Comparison of ENCODE assay signal across 9 mouse cellular contexts in the genomic region with DNA sequence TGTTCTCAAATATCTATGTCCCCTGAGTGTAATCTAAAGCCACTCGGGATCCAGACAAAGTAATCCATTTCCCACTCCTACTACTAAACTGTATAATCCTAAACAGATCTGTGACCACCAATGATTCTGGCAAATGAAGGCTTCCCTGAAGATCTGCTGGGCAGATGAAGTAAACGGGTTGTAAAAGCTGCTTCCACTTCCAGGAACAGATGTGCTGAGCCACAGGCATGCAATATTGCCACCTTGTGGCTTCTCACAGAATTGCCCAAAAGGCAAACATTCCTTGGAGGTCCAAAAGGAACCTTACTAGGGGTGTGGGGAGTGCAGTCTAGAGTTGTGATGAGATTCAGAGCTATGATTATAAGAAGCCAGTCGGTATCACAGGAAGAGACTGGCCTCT. TPM values are rescaled to one million over a fixed set of nuclear protein-coding genes. Genes with fewer than 3 reads are reported as not detected.
DNase-seq lines count a peak whose midpoint lies in the region; ATAC-seq and TF ChIP-seq lines count a peak whose summit lies in the region.
"Had no signal": no experiment of that assay in that cellular context is flagged by ENCODE, and none has a peak within 500 bp of the region (broad histone marks: within the 10 kb centered on the region; RNA-seq: fewer than 3 reads in every experiment).

No protein-coding gene starts in this region.

- TF ChIP-seq POLR2A in MEL (IDR thresholded peaks at IDR 0.05; ENCODE audit: control insufficient read depth in 1 of 2, insufficient read depth in 1 of 2, low read depth in 1 of 2, low read length in 2 of 2, poor library complexity in 1 of 2), result no peak
- TF ChIP-seq POLR2A in limb, embryonic 14.5 days (IDR thresholded peaks at IDR 0.05; ENCODE audit: borderline replicate concordance, extremely low read depth, insufficient read depth, insufficient read length), result 0 out of 2 replicates have a peak, but pooled peaks have one; percentile 33

- H3K36me3 ChIP-seq in MEL (ENCODE audit: control insufficient read depth in 1 of 2, insufficient read depth in 2 of 2, low read length in 2 of 2), result peaks cover 0 to 6% of the 10 kb centered on the region in 2 experiments; a peak in 1 of 4 replicates
- H3K36me3 ChIP-seq in forebrain, postnatal 0 days (ENCODE audit: insufficient read depth), result no peaks in the 10 kb centered on the region
- no peaks in the 10 kb centered on the region for H3K36me3 ChIP-seq in intestine, embryonic 16.5 days (ENCODE audit: control insufficient read depth, insufficient read depth, low read length)
- H3K36me3 ChIP-seq in limb, embryonic 14.5 days (ENCODE audit: control insufficient read depth, insufficient read depth, low read length), result no peaks in the 10 kb centered on the region
- no peaks in the 10 kb centered on the region for H3K36me3 ChIP-seq in neural tube, embryonic 14.5 days (ENCODE audit: control insufficient read depth, insufficient read depth, low read length)
- H3K36me3 ChIP-seq: heart, embryonic 13.5 days had no signal

- no peaks in the 10 kb centered on the region for H3K9me3 ChIP-seq in MEL (replicated peaks; ENCODE audit: insufficient read depth, low read length)
- H3K9me3 ChIP-seq in forebrain, postnatal 0 days (ENCODE audit: low read length), result no peaks in the 10 kb centered on the region
- H3K9me3 ChIP-seq in intestine, embryonic 16.5 days (ENCODE audit: control insufficient read depth, low read length), result no peaks in the 10 kb centered on the region
- H3K9me3 ChIP-seq in limb, embryonic 14.5 days (ENCODE audit: control insufficient read depth, low read length), result no peaks in the 10 kb centered on the region
- H3K9me3 ChIP-seq in neural tube, embryonic 14.5 days (ENCODE audit: control insufficient read depth, low read length), result no peaks in the 10 kb centered on the region
- H3K9me3 ChIP-seq: heart, embryonic 13.5 days had no signal

- no peak for TF ChIP-seq EP300 in MEL (IDR thresholded peaks at IDR 0.05; ENCODE audit: low read depth in 1 of 2, low read length in 2 of 2)

- peak overlapping the region; percentile 50 to 54; a peak in 3 of 4 replicates for H3K4me3 ChIP-seq in MEL (ENCODE audit: control insufficient read depth in 1 of 2, insufficient read depth in 1 of 2, low read depth in 2 of 2, low read length in 2 of 2)
- no peak overlapping the region for H3K4me3 ChIP-seq in forebrain, postnatal 0 days (ENCODE audit: low read depth, low read length)
- H3K4me3 ChIP-seq in intestine, embryonic 16.5 days (ENCODE audit: low read length), result no peak overlapping the region
- no peak overlapping the region for H3K4me3 ChIP-seq in limb, embryonic 14.5 days (replicated peaks; ENCODE audit: low read length)
- no peak overlapping the region for H3K4me3 ChIP-seq in neural tube, embryonic 14.5 days (ENCODE audit: low read depth, low read length)
- H3K4me3 ChIP-seq: heart, embryonic 13.5 days had no signal

- H3K27me3 ChIP-seq in MEL (ENCODE audit: control insufficient read depth in 1 of 2, insufficient read depth in 2 of 2, low read length in 2 of 2), result no peaks in the 10 kb centered on the region
- H3K27me3 ChIP-seq in forebrain, postnatal 0 days (ENCODE audit: insufficient read depth, low read length), result no peaks in the 10 kb centered on the region
- no peaks in the 10 kb centered on the region for H3K27me3 ChIP-seq in intestine, embryonic 16.5 days (replicated peaks; ENCODE audit: control insufficient read depth, insufficient read depth, low read length)
- no peaks in the 10 kb centered on the region for H3K27me3 ChIP-seq in limb, embryonic 14.5 days (ENCODE audit: control insufficient read depth, insufficient read depth, low read length)
- no peaks in the 10 kb centered on the region for H3K27me3 ChIP-seq in neural tube, embryonic 14.5 days (ENCODE audit: control insufficient read depth, insufficient read depth, low read length)

- H3K79me2 ChIP-seq in MEL (ENCODE audit: control insufficient read depth, insufficient read depth, low read length, poor library complexity), result no peaks in the 10 kb centered on the region

- H3K27ac ChIP-seq in MEL (ENCODE audit: control insufficient read depth, low read depth, low read length), result peak overlapping the region; percentile 92; the same call in 1 of the 2 replicates
- no peak overlapping the region for H3K27ac ChIP-seq in forebrain, postnatal 0 days (ENCODE audit: low read depth, low read length)
- H3K27ac ChIP-seq in intestine, embryonic 16.5 days (ENCODE audit: low read length), result no peak overlapping the region
- no peak overlapping the region for H3K27ac ChIP-seq in limb, embryonic 14.5 days (replicated peaks; ENCODE audit: low read depth, low read length)
- no peak overlapping the region for H3K27ac ChIP-seq in neural tube, embryonic 14.5 days (ENCODE audit: low read depth, low read length)
- H3K27ac ChIP-seq: heart, embryonic 13.5 days had no signal

- ATAC-seq in forebrain, postnatal 0 days, result peak; percentile 64
- ATAC-seq in intestine, embryonic 16.5 days, result peak; percentile 44; the same call in 1 of the 2 replicates
- ATAC-seq in limb, embryonic 14.5 days (ENCODE audit: low FRiP score, low read depth), result peak; percentile 68
- ATAC-seq in neural tube, embryonic 14.5 days (ENCODE audit: low read depth), result peak; percentile 49; the same call in 1 of the 2 replicates

- H3K9ac ChIP-seq in MEL (ENCODE audit: control insufficient read depth, low read depth, low read length, poor library complexity, severe bottlenecking), result peak overlapping the region; percentile 46; the same call in 1 of the 2 replicates
- H3K9ac ChIP-seq in forebrain, postnatal 0 days, result no peak overlapping the region
- H3K9ac ChIP-seq in intestine, embryonic 16.5 days (ENCODE audit: low read depth, low read length), result no peak overlapping the region
- H3K9ac ChIP-seq in limb, embryonic 14.5 days (ENCODE audit: low read depth, low read length, severe bottlenecking), result no peak overlapping the region
- no peak overlapping the region for H3K9ac ChIP-seq in neural tube, embryonic 14.5 days (replicated peaks; ENCODE audit: low read depth, low read length)
- H3K9ac ChIP-seq: heart, embryonic 13.5 days had no signal

- H3K4me2 ChIP-seq in forebrain, postnatal 0 days (ENCODE audit: low read depth), result no peak overlapping the region
- no peak overlapping the region for H3K4me2 ChIP-seq in intestine, embryonic 16.5 days (ENCODE audit: low read depth, low read length)
- no peak overlapping the region for H3K4me2 ChIP-seq in limb, embryonic 14.5 days (replicated peaks; ENCODE audit: low read depth, low read length, severe bottlenecking)
- H3K4me2 ChIP-seq in neural tube, embryonic 14.5 days (ENCODE audit: low read depth, low read length), result no peak overlapping the region
- H3K4me2 ChIP-seq: heart, embryonic 13.5 days had no signal

- H3K4me1 ChIP-seq in MEL (ENCODE audit: control insufficient read depth in 1 of 2, insufficient read depth in 2 of 2, low read length in 2 of 2), result peaks cover 2 to 18% of the 10 kb centered on the region in 2 experiments; a peak in 2 of 4 replicates
- H3K4me1 ChIP-seq in forebrain, postnatal 0 days (ENCODE audit: insufficient read depth), result no peaks in the 10 kb centered on the region
- no peaks in the 10 kb centered on the region for H3K4me1 ChIP-seq in intestine, embryonic 16.5 days (ENCODE audit: control insufficient read depth, insufficient read depth, low read length)
- 0 out of 2 replicates have a peak, but pooled peaks cover 1% of the 10 kb centered on the region for H3K4me1 ChIP-seq in limb, embryonic 14.5 days (ENCODE audit: control insufficient read depth, insufficient read depth, low read length)
- H3K4me1 ChIP-seq in neural tube, embryonic 14.5 days (ENCODE audit: control insufficient read depth, insufficient read depth, low read length), result no peaks in the 10 kb centered on the region
- H3K4me1 ChIP-seq: heart, embryonic 13.5 days had no signal

- 18% methylated on average over 3 of the region's 3 CpGs for whole genome bisulfite sequencing in forebrain, postnatal 0 days
- WGBS in intestine, embryonic 16.5 days, result 10% methylated on average over 3 of the region's 3 CpGs
- WGBS in limb, embryonic 14.5 days, result 9% methylated on average over 3 of the region's 3 CpGs
- WGBS in neural tube, embryonic 14.5 days, result 14% methylated on average over 3 of the region's 3 CpGs

- peak; percentile 95 for TF ChIP-seq RAD21 in MEL (IDR thresholded peaks at IDR 0.05; ENCODE audit: low read depth, low read length)

- peak; percentile 82 for DNase-seq in 416B (ENCODE audit: low read depth)
- DNase-seq in MEL (ENCODE audit: low read depth, low spot score), result peak; percentile 89
- peak; percentile 23 for DNase-seq in cerebellum, adult 11-12 months
- peak; percentile 88 for DNase-seq in forebrain, postnatal 0 days
- DNase-seq in limb, embryonic 14.5 days (ENCODE audit: low spot score), result peak; percentile 83
- peak; percentile 45 for DNase-seq in testis, postnatal 14 days (ENCODE audit: low spot score)

- peak; percentile 80 to 94 (median 88) for TF ChIP-seq CTCF in MEL (IDR thresholded peaks at IDR 0.05 in 2 of 3, conservative IDR thresholded peaks at IDR 0.05 in 1 of 3; ENCODE audit: control insufficient read depth in 1 of 3, insufficient read depth in 1 of 3, low read depth in 2 of 3, low read length in 3 of 3, poor library complexity in 1 of 3, severe bottlenecking in 1 of 3)
- TF ChIP-seq CTCF in forebrain, postnatal 0 days (IDR thresholded peaks at IDR 0.05; ENCODE audit: low read depth), result peak; percentile 98

TF ChIP-seq in MEL, 35 proteins besides CTCF, POLR2A, EP300 and RAD21 (continues in another document):
- TF ChIP-seq NELFE (IDR thresholded peaks at IDR 0.05; ENCODE audit: low read depth, low read length) (no peak), TBP (IDR thresholded peaks at IDR 0.05; ENCODE audit: low read depth, low read length) (peak; percentile 33; the same call in 1 of the 2 replicates), NRF1 (IDR thresholded peaks at IDR 0.05; ENCODE audit: insufficient read depth, low read depth, low read length, poor library complexity, severe bottlenecking) (no peak), ZC3H11A (IDR thresholded peaks at IDR 0.05; ENCODE audit: low read depth, low read length) (peak; percentile 88), MXI1 (IDR thresholded peaks at IDR 0.05; ENCODE audit: low read depth, low read length) (peak; percentile 46; the same call in 1 of the 2 replicates), UBTF (IDR thresholded peaks at IDR 0.05; ENCODE audit: borderline replicate concordance, insufficient read depth, low read depth, low read length) (no peak)

RNA-seq across cellular contexts. Expression of a gene that starts 26.1 kb away (rescaled TPM):
- 5.8 and 7.4 TPM in 2 replicates for total RNA-seq in MEL (2012; rRNA removed)
- 10 to 100 TPM in 1 of 2 experiments, not detected in 1; 10.4 TPM for polyA plus RNA-seq in MEL (2012; ENCODE audit: insufficient read depth in 1 of 2, insufficient read length in 2 of 2, low read depth in 1 of 2, low replicate concordance in 2 of 2, missing spikeins in 1 of 2)
- total RNA-seq in forebrain, postnatal 0 days (2014; rRNA removed), result 9.8 and 13.8 TPM in 2 replicates
- 5.0 and 6.0 TPM in 2 replicates for polyA plus RNA-seq in forebrain, postnatal 0 days (2015; fragmentation: Nextera tagmentation; extraction: Ambion mirVana)
- polyA plus RNA-seq in intestine, embryonic 16.5 days (2015; fragmentation: Nextera tagmentation; extraction: Ambion mirVana), result 12.5 and 12.7 TPM in 2 replicates
- polyA plus RNA-seq in limb, embryonic 14.5 days (2012; rRNA removed), result 18.7 and 20.0 TPM in 2 replicates
- 17.1 and 17.2 TPM in 2 replicates for polyA plus RNA-seq in limb, embryonic 14.5 days (2014; fragmentation: Nextera tagmentation; extraction: Ambion mirVana)
- polyA plus RNA-seq in neural tube, embryonic 14.5 days (2014; fragmentation: Nextera tagmentation; extraction: Ambion mirVana), result 7.3 and 7.8 TPM in 2 replicates

Comparison
In these comparisons a context has a peak if more than half of its experiments do, and no peak if none do; other contexts are left out.
1. DNase-seq: peak in every context shown above with its lines; median percentile 89 in MEL; 88 in forebrain, postnatal 0 days; 83 in limb, embryonic 14.5 days; 82 in 416B; 45 in testis, postnatal 14 days; 23 in cerebellum, adult 11-12 months.
2. H3K4me3 ChIP-seq: peak in MEL (2 of 2); none in forebrain, postnatal 0 days (single experiment), intestine, embryonic 16.5 days (single experiment), limb, embryonic 14.5 days (single experiment) and neural tube, embryonic 14.5 days (single experiment).
3. Peak in every context shown above with its lines, with median percentiles within 50 percentile points of each other: ATAC-seq.